Mouse (Mus musculus): ENCODE data around the gene 2410015M20Rik.
"Not testable (repeated sequence)": the region's sequence is repeated elsewhere in the genome, so short reads cannot be mapped to it uniquely, and the experiment has no call there.

2410015M20Rik gene

GRCm38 (mm10) chr17:56613236-56613844 is 3.8 kb upstream of the 2410015M20Rik start, which contains the start of gene Rpl36:
TSS of gene Rpl36 (plus strand) at chr17:56613416.
- DNase-seq (ENCODE audit: extremely low spot score) = peak; percentile 95

GRCm38 (mm10) chr17:56612565-56612939 is 3.0 kb upstream of the 2410015M20Rik start:
- not testable (repeated sequence) for DNase-seq (ENCODE audit: extremely low spot score)

GRCm38 (mm10) chr17:56611861-56612564 is 2.4 kb upstream of the 2410015M20Rik start:
- peak; percentile 84 for DNase-seq (ENCODE audit: extremely low spot score)

GRCm38 (mm10) chr17:56611323-56611722 is 1.8 kb upstream of the 2410015M20Rik start:
- no peak for DNase-seq (ENCODE audit: extremely low spot score)

- DNase-seq (ENCODE audit: extremely low spot score) = no peak
Measured at GRCm38 (mm10) chr17:56608699-56609098, 872 bp downstream of the 2410015M20Rik start.

GRCm38 (mm10) chr17:56607521-56608062 is 2.0 kb downstream of the 2410015M20Rik start:
- no peak for DNase-seq (ENCODE audit: extremely low spot score)

- DNase-seq (ENCODE audit: extremely low spot score) = no peak
Measured at GRCm38 (mm10) chr17:56605431-56605830, 4.1 kb downstream of the 2410015M20Rik start.

- DNase-seq (ENCODE audit: extremely low spot score) = no peak
Measured at GRCm38 (mm10) chr17:56604422-56604821, 5.1 kb downstream of the 2410015M20Rik start.

DNA sequence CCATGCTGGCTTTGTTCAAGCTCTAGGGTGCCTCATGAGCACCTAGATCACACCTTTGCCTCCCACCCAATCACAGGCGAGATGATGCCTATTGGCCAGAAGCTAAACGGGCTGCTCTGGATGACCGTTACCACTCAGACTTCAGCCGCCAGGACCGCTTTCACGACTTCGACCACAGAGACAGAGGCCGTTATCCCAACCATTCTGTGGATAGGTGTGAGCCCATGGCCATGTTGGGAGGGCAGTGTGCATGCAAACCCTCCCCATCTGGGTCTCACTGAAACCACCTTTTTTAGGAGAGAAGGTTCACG is 5.5 kb downstream of the 2410015M20Rik start:
- DNase-seq (ENCODE audit: extremely low spot score) = no peak

- no peak for DNase-seq (ENCODE audit: extremely low spot score)
Measured at GRCm38 (mm10) chr17:56603186-56604069, 6.1 kb downstream of the 2410015M20Rik start.

GRCm38 (mm10) chr17:56593527-56594271 is 15.9 kb downstream of the 2410015M20Rik start:
- no peak for DNase-seq (ENCODE audit: extremely low spot score)

DNA sequence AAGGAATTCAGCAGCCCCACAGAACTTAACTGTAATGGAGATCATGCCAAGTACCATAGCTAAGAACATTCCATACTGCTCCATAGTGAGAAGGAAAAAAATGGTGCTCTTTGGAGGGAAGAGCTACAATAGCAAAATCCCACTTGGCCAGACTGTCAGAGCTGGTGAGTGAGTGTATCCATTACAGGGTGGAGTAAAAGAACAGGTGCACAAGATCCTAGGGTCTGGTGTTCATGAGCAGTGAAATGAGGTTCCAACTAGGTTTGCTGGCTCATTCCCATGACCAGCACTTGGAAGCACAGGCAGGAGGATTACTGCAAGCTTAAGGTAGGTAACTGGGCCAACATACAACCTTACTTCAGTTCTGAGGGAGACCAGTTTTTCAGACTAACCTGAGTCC is 17.0 kb downstream of the 2410015M20Rik start:
- no peak for DNase-seq (ENCODE audit: extremely low spot score)

GRCm38 (mm10) chr17:56588921-56589320 is 20.6 kb downstream of the 2410015M20Rik start:
- DNase-seq (ENCODE audit: extremely low spot score) = no peak

- DNase-seq (ENCODE audit: extremely low spot score) = no peak
Measured at GRCm38 (mm10) chr17:56587773-56588172, 21.8 kb downstream of the 2410015M20Rik start.

- DNase-seq (ENCODE audit: extremely low spot score) = peak; percentile 51
Measured at GRCm38 (mm10) chr17:56585171-56585821, 24.3 kb downstream of the 2410015M20Rik start.

GRCm38 (mm10) chr17:56584257-56585130 is 25.1 kb downstream of the 2410015M20Rik start, which contains the start of the genes Safb2 and Safb:
TSS of gene Safb2 (minus strand) at chr17:56584585.
TSS of gene Safb (plus strand) at chr17:56584825.
- peak; percentile 97 for DNase-seq (ENCODE audit: extremely low spot score)

GRCm38 (mm10) chr17:56583611-56584256 is 25.8 kb downstream of the 2410015M20Rik start:
- DNase-seq (ENCODE audit: extremely low spot score) = no peak

- DNase-seq (ENCODE audit: extremely low spot score) = no peak
Measured at GRCm38 (mm10) chr17:56583071-56583470, 26.5 kb downstream of the 2410015M20Rik start.

- no peak for DNase-seq (ENCODE audit: extremely low spot score)
Measured at GRCm38 (mm10) chr17:56572939-56573338, 36.6 kb downstream of the 2410015M20Rik start.
